Mouse (Mus musculus) midbrain, embryonic 13.5 days (tissue): ENCODE results near the gene S100a9. TPM values are rescaled to one million over a fixed set of nuclear protein-coding genes. Genes with fewer than 3 reads are reported as not detected.

Experiments used
- ATAC-seq: fragments of 200-750 bp; cut with Nextera tagmentation; 2 replicates; pipeline ENCODE4 v1.8.0; 2017; ENCODE audit warnings: mild to moderate bottlenecking, moderate TSS enrichment, moderate library complexity
- H3K27ac ChIP-seq: fragments of 300-500 bp; sonication (generic); 2 replicates; pipeline ENCODE4 v1.5.1; 2015; ENCODE audit warnings: inconsistent platforms, mild to moderate bottlenecking, moderate library complexity
- H3K27me3 ChIP-seq: fragments of 300-500 bp; sonication (generic); 2 replicates; pipeline ENCODE4 v1.6.1; 2015; ENCODE audit warnings: mild to moderate bottlenecking, inconsistent platforms
- H3K36me3 ChIP-seq: fragments of 300-500 bp; sonication (generic); 2 replicates; pipeline ENCODE4 v1.6.1; 2015; ENCODE audit warnings: mild to moderate bottlenecking, inconsistent platforms
- H3K4me1 ChIP-seq: fragments of 300-500 bp; sonication (generic); replicated peaks from 2 replicates; pipeline ENCODE4 v1.6.1; 2015; ENCODE audit warnings: inconsistent platforms
- H3K4me2 ChIP-seq: fragments of 300-500 bp; sonication (generic); replicated peaks from 2 replicates; pipeline ENCODE4 v1.6.1; 2015; ENCODE audit warnings: moderate library complexity, mild to moderate bottlenecking, inconsistent platforms
- H3K4me3 ChIP-seq: fragments of 300-500 bp; sonication (generic); replicated peaks from 2 replicates; pipeline ENCODE4 v1.5.1; 2015; ENCODE audit warnings: mild to moderate bottlenecking, inconsistent platforms
- H3K9ac ChIP-seq: fragments of 300-500 bp; sonication (generic); replicated peaks from 2 replicates; pipeline ENCODE4 v1.6.1; 2015; ENCODE audit warnings: mild to moderate bottlenecking, inconsistent platforms
- H3K9me3 ChIP-seq: fragments of 300-500 bp; sonication (generic); 2 replicates; pipeline ENCODE4 v1.6.1; 2016; ENCODE audit warnings: mild to moderate bottlenecking, inconsistent platforms
- WGBS: fragments of 180-500 bp; shearing (Covaris S2); methylation state at CpG from one replicate; pipeline ENCODE4 v1.1.7; 2015; 5-methylcytosine and 5-hydroxymethylcytosine counted together
- polyA plus RNA-seq: library from polyadenylated mRNA; unstranded; fragments of >200 nt; fragmentation: Nextera tagmentation; extraction: Ambion mirVana; gene quantifications from 2 replicates; pipeline ENCODE4 v1.2.1, GENCODE M21; 2015

Gene S100a9
- polyA plus RNA-seq, result 2.4 and 2.7 TPM in 2 replicates

DNA sequence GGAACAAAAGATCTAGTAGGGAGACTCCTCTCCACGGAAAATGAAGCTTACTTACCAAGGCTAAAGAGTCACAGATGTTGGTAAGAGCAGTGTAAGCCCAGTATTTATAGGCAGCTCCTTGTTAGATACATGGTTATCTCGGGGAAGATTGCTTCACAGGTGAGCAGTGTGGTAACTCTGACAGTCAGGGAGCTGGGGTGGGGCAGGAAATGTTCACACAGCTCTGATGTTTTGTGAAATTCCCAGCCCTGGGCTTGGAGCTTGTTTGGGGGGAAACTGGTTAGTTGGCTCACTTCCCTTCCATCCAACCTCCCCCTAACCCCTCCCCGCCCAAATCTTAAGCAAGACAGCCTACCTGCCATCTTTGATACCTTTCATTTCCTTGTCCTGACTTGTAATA is at the start of gene S100a9:
Gene S100a9 (minus strand): TSS at position 109 of the 400 bp plus-strand sequence.
- H3K9ac ChIP-seq, result no peak within 1 kb of the TSS
- H3K4me2 ChIP-seq, result no peak within 1 kb of the TSS
- H3K9me3 ChIP-seq, result no peaks in the 10 kb centered on the region
- ATAC-seq, result no peak
- H3K27me3 ChIP-seq, result no peaks in the 10 kb centered on the region
- H3K27ac ChIP-seq, result no peak within 1 kb of the TSS
- H3K36me3 ChIP-seq, result no peaks in the 10 kb centered on the region
- no peaks in the 10 kb centered on the region for H3K4me1 ChIP-seq
- WGBS, result 69% methylated on average over 3 of the region's 3 CpGs
- no peak within 1 kb of the TSS for H3K4me3 ChIP-seq

DNA sequence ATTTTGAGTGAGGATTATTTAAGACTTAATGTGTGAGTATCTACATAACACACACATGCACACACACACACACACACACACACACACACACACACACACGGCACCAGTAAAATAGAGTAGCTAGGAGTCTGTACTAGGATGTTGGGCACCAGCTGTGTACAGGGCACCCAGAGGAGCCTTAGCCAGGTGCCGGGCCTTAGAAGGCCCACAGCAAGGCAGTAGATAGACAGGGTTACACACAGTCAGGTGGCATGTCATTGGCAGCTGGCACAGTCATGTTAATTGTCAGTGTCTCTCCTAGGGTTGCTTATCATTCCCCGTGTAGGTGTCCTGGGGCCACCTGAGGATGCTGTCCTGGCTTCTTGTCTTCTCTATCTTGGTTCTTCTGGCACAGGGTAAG is 31.1 kb upstream of the S100a9 start, which contains the start of gene Pglyrp4:
Gene Pglyrp4 (plus strand): TSS at position 301 of the 400 bp plus-strand sequence.
- no peaks in the 10 kb centered on the region for H3K9me3 ChIP-seq

DNA sequence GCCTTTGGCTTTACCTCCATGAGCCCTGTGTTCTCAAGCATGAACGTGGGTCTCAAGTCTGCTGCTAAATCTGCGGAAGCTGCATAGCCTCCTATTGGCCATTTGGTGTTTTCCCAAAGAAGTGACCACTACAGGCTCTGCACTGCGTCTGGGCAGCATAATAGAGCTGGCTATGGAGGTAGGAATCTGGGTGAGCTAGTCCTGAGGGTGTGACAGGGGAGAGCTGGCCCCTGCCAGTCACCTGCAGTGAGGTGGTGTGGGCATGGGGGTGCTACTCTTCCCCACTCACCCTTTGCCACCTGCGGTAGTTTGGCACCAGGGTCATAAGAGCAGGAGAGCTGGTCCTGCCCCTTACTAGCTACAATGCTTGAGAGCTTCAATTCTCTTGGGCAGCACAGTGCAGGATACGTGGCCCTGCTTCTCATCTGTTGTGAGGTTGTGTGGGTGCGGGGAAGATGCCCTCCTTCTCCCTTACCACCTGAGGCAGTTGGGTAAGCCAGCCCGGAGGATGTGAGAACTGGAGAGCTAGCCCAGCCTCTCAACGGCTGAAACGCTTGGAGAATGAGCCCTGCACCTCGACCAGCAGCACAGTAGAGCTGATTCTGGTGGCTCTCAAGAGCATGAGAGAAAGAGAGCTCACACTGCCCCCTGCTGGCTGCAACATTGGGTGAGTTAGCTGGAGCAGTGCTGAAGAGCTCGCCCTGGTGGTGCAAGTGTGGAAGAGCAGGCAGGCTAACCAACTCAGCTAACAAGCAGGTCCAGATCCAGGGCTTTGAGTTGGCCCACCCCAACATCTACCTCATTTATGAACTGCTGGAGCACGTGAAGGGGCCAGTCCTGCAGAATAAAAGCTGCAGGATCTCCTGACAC is 14.3 kb upstream of the S100a9 start:
- Histone ChIP-seq H3K36me3 (no peaks in the 10 kb centered on the region), H3K27ac (no peak overlapping the region), H3K4me3 (no peak overlapping the region), H3K4me1 (no peaks in the 10 kb centered on the region), H3K27me3 (no peaks in the 10 kb centered on the region), H3K9ac (no peak overlapping the region), H3K4me2 (no peak overlapping the region), H3K9me3 (no peaks in the 10 kb centered on the region)
- 47% methylated on average over 12 of the region's 12 CpGs for WGBS
- ATAC-seq, result peak; percentile 58

More for the DNA sequence above, 31.1 kb upstream of the S100a9 start, which contains the start of gene Pglyrp4:
- 94% methylated on average over 3 of the region's 3 CpGs for WGBS
- Histone ChIP-seq H3K4me2 (no peak within 1 kb of the TSS), H3K9ac (no peak within 1 kb of the TSS), H3K27me3 (no peaks in the 10 kb centered on the region), H3K27ac (no peak within 1 kb of the TSS), H3K4me3 (no peak within 1 kb of the TSS), H3K36me3 (no peaks in the 10 kb centered on the region), H3K4me1 (no peaks in the 10 kb centered on the region)
- no peak for ATAC-seq

DNA sequence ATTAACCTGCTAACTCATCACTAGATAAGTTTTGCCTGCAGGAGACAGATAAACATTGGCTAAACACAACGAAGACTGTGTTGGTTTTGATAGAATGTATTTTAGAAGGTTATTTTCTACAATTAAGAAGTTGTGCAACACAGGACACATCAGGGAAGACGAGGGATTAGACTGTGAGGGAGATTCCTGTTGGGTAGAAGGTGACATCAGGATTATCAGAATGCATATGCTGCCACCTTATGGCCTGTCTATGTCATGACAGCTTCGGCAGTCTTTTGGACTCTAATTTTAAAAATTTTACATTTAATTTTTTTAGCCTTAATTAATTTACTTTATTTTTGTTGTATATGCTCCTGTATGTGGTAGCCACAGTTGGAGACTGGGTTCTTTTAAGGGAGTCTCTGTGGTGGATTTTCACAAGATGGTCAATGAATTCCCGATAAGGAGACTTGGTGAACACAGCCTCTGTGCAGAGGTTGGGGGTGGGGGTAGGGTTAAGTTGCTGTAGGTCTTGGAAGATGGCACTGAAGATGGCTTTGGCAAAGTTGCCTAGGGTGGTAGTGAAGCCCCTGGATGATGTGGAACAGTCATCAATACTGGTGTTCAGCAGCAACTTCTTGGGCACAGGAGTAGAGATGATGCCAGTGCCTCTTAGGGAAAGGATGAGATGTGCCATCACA is 13.1 kb upstream of the S100a9 start:
- no peak overlapping the region for H3K4me3 ChIP-seq
- no peaks in the 10 kb centered on the region for H3K36me3 ChIP-seq
- no peaks in the 10 kb centered on the region for H3K4me1 ChIP-seq
- ATAC-seq, result peak; percentile 58; the same call in 1 of the 2 replicates
- no peaks in the 10 kb centered on the region for H3K27me3 ChIP-seq
- no peak overlapping the region for H3K9ac ChIP-seq
- WGBS, result 26% methylated on average over 4 of the region's 4 CpGs
- H3K4me2 ChIP-seq, result no peak overlapping the region
- no peaks in the 10 kb centered on the region for H3K9me3 ChIP-seq
- no peak overlapping the region for H3K27ac ChIP-seq

DNA sequence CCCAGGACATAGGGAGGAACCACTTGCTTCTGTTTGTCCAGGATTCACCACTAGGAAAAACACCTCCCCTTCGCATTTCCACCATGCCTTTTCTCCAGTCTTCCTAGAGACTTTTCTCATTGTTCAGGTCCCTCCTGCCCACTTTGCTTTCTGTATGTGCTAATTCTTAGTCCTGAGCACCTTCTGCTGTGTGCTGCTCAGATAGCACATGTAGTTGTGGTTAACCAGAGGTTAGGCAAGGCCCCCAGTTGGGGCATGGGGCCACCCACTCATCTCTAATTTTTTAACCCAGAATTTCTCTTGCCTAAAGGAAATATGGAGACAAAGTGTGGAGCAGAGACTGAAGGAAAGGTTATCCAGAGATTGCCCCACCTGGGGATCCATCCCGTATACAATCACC is 6.7 kb upstream of the S100a9 start:
- 88% methylated on average over 2 of the region's 2 CpGs for WGBS
- no peak overlapping the region for H3K9ac ChIP-seq
- H3K4me1 ChIP-seq, result no peaks in the 10 kb centered on the region
- H3K27me3 ChIP-seq, result no peaks in the 10 kb centered on the region
- no peak overlapping the region for H3K4me3 ChIP-seq
- H3K9me3 ChIP-seq, result no peaks in the 10 kb centered on the region
- no peak overlapping the region for H3K27ac ChIP-seq
- no peak overlapping the region for H3K4me2 ChIP-seq
- H3K36me3 ChIP-seq, result no peaks in the 10 kb centered on the region
- ATAC-seq, result no peak

DNA sequence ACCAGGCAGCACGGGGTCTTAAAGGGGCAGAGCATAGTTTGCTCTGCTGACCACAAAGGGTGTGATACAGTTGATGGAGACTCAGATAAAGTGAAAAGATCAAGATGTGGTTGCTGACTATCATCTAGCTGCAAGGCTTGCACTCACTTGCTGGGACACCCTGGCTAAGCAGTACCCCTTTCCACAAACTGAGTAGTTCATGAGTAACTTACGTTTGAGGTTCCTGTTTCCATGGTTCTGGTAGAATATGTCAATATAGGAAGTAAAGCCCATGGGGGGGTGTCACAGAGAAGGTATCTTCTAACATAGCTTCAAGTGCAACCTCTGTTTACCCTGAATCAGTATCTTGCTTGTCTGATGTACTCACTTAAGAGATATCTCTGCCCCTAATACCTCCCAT is 2.0 kb downstream of the S100a9 start:
- Histone ChIP-seq H3K4me1 (no peaks in the 10 kb centered on the region), H3K9me3 (no peaks in the 10 kb centered on the region), H3K4me2 (no peak overlapping the region), H3K27ac (no peak overlapping the region), H3K9ac (no peak overlapping the region), H3K27me3 (no peaks in the 10 kb centered on the region), H3K4me3 (no peak overlapping the region), H3K36me3 (no peaks in the 10 kb centered on the region)
- WGBS, result 82% methylated on average over 2 of the region's 2 CpGs
- no peak for ATAC-seq

DNA sequence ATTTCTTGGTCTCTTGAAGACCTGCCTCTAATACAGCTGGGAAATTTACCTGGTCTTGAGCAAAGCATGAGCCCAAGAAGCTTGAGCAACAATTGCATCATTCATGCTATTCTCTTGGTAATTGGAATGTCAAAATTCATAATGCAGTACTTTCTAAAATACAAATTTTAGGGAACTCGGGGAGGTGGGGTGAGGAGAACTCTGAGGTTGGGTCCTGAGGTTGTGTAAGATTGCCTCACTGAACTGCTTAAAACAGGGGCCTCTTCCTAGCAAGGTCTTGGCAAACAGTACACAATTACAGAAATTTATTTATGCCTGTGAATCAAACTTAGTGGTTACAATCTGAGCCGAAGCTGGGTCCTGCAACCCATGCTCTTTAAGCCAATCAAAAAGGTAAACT is 8.7 kb downstream of the S100a9 start:
- no peak for ATAC-seq
- Histone ChIP-seq H3K27me3 (no peaks in the 10 kb centered on the region), H3K4me1 (no peaks in the 10 kb centered on the region), H3K4me2 (no peak overlapping the region), H3K36me3 (no peaks in the 10 kb centered on the region), H3K4me3 (no peak overlapping the region), H3K9me3 (no peaks in the 10 kb centered on the region), H3K9ac (no peak overlapping the region), H3K27ac (no peak overlapping the region)
- WGBS, result 85% methylated on average over 2 of the region's 2 CpGs

DNA sequence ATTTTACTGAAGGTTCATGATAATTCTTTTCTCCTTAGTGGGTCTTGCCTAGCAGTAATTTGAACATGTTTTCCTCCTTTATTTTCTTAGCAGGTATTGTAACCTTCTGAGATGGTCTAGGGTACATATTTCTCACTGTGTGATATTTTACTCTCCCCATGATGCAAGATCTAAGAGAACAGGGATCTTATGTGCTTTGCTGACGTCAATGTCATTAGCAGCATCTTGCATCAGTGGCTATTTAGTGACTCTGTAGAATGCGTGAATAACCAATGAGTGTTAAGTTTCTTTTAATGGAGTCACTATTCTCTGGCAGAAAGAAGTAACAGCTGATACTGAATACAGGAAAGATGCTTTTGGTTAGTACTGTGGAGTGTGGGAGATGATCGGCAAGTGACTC is 11.6 kb downstream of the S100a9 start:
- Histone ChIP-seq H3K36me3 (no peaks in the 10 kb centered on the region), H3K4me1 (no peaks in the 10 kb centered on the region), H3K27ac (no peak overlapping the region), H3K9me3 (no peaks in the 10 kb centered on the region), H3K9ac (no peak overlapping the region), H3K4me2 (no peak overlapping the region), H3K27me3 (no peaks in the 10 kb centered on the region), H3K4me3 (no peak overlapping the region)
- no peak for ATAC-seq
- WGBS, result 93% methylated on average over 3 of the region's 3 CpGs

DNA sequence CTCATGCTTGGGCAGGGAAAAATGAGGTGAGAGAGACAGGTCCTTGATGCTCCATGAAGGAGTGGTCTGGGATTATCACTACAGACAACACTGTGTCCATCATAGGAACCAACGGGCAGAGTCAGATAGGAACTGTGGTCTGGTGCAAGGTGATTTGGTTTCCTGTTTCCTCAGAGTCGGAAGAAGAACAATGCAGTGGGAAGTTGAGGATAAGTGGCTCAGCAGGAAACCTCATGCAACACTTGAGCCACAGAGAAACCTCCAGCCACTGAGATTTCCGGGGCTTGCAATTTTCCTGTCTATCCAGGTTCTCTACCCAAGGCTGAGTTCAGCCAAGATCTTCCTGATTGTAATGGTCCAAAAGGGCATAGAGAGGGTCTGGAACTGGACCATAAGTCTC is 16.9 kb downstream of the S100a9 start:
- Histone ChIP-seq H3K36me3 (no peaks in the 10 kb centered on the region), H3K9me3 (no peaks in the 10 kb centered on the region), H3K27ac (no peak overlapping the region), H3K4me1 (no peaks in the 10 kb centered on the region), H3K4me3 (no peak overlapping the region), H3K4me2 (no peak overlapping the region), H3K9ac (no peak overlapping the region), H3K27me3 (no peaks in the 10 kb centered on the region)
- 68% methylated on average over 3 of the region's 3 CpGs for WGBS
- ATAC-seq, result no peak

DNA sequence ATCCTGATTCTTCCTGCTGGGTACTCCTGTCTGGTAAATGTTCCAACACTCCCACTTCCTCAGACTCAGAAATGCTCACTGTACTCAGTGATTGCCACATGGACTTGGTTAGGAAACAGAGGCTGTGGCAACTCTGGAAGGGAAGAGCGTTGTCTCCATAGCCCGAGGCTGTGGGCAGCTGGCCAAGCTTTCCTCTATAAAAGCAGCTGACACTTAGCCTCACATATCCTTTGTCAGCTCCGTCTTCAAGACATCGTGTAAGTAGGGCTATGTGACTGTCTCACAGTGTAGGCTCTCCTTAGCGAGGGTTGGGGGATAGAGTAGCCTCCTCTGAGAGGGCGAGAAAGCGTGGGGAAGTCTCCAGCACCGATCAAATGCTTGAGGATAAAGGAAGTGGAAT is 26.7 kb downstream of the S100a9 start, which contains the start of gene S100a8:
Gene S100a8 (plus strand): TSS at position 133 of the 400 bp plus-strand sequence.
- Histone ChIP-seq H3K27me3 (no peaks in the 10 kb centered on the region), H3K9ac (no peak within 1 kb of the TSS), H3K9me3 (no peaks in the 10 kb centered on the region), H3K4me2 (no peak within 1 kb of the TSS), H3K36me3 (no peaks in the 10 kb centered on the region), H3K27ac (no peak within 1 kb of the TSS), H3K4me1 (no peaks in the 10 kb centered on the region), H3K4me3 (no peak within 1 kb of the TSS)
- 84% methylated on average over 8 of the region's 8 CpGs for WGBS
- no peak for ATAC-seq

DNA sequence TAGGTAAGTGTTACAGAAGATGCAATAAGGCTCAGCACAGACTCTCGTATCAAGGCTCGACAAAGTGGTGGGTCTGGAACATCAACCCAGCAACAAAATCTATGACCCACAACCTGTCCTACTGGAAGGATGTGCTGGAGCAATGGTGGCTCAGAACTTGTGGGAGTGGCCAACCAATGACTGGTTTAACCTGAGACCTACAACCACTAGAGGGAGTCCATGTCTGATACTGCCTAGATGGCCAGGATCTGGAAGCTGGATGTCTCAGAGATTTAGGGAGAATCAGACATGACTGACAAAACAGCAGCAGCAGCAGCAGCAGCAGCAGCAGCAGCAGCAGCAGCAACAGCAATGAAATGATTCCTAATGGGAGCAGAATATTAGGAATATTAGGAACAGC is 31.3 kb downstream of the S100a9 start:
- 91% methylated on average over 2 of the region's 2 CpGs for WGBS
- Histone ChIP-seq H3K36me3 (no peaks in the 10 kb centered on the region), H3K4me3 (no peak overlapping the region), H3K9ac (no peak overlapping the region), H3K27ac (no peak overlapping the region), H3K27me3 (no peaks in the 10 kb centered on the region), H3K9me3 (no peaks in the 10 kb centered on the region), H3K4me2 (no peak overlapping the region), H3K4me1 (no peaks in the 10 kb centered on the region)
- ATAC-seq, result no peak

DNA sequence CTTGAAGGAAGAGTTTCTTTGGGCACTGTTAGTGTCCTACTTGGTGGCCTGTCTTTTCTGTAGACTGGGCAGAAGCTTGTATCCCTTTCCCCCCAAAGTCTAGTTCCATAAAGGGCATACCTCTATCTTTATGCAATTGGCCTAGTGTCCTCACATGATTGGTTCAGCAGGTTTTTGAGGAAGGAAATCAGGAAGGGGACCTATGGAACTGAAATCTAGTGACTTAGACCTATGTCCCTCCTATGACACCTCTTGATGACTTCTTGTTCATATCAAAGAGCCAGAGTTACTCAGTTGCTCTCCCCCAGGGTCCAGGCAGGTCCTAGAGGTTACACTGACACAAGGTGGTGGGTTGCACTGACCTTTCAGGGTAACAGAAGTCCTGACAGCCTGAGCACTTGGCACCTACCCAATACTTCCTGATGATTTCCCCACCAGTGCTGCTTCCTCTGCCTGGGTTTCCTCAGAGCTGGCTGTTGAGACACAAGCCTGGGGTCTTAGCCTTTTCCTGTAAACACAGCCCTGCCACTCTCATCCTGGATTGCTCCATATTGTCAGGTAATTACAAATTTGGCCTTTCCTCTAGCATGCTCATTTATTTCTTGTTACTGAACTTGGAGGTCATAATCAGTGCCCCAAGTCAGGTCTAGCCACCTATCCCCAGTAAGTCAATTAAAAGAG is 36.0 kb downstream of the S100a9 start:
- ATAC-seq, result no peak
- Histone ChIP-seq H3K9ac (no peak overlapping the region), H3K27me3 (no peaks in the 10 kb centered on the region), H3K4me2 (no peak overlapping the region), H3K4me3 (no peak overlapping the region), H3K36me3 (no peaks in the 10 kb centered on the region), H3K4me1 (no peaks in the 10 kb centered on the region), H3K9me3 (no peaks in the 10 kb centered on the region), H3K27ac (no peak overlapping the region)
